Mouse (Mus musculus): Measurements from ENCODE around the gene Aff3.

Aff3 gene

DNA sequence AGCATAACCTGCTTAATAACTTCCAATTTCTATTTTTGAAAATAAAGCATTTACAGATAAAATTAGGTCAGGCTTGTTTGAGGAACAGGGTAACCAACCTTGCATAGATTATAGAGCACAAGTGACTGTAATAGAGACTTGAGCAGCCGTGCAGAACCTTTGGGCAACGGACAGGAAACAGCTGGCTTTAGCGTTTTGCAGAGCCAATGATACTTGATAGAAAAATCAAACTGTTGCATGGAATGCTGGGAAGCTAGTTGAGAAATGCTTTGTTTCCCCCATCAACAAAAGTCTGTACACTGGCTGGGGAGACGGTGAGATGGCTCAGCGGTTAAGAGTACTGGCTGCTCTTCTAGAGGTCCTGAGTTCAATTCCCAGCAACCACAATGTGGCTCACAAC is 514.7 kb downstream of the Aff3 start:
- DNase-seq (ENCODE audit: low spot score) = no peak

DNA sequence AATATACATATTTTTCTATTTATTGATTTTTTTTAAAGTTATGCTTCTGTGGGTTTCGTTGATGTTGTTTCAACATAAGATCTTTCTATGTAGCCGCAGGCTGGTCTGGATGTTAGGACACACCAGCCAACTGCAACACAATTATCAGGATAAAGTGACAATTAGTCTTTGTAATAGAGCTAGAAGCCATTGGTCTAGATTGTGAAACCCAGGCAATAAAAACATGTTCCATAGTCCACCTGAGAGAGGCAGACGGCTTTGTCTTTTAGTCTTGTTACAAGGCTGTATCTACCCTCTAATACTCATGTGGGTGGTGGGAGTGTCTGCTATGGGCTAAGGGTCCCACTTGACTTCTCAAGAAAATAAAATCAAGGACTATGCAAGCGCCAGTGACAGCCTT is 518.7 kb downstream of the Aff3 start:
- no peak for DNase-seq (ENCODE audit: low spot score)

DNA sequence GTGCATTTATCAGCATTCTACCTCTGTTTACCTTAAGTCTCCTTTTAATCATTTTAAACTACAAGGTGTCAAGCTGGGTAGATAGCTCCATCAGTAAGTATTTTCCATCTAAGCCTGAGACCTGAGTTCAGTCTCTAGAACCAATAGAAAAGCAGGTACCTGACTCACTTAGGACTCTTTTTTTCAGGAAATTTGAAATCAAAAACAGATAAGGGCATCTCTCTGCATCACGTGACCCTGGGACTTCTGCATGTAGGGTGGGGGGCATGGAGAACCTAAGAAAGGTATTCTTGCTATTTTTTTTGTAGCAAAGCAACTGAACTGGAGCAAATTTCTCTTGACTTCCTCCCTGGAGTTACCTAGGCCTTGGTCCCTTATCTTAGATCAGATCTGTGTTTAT is 523.4 kb downstream of the Aff3 start:
- no peak for DNase-seq (ENCODE audit: low spot score)

DNA sequence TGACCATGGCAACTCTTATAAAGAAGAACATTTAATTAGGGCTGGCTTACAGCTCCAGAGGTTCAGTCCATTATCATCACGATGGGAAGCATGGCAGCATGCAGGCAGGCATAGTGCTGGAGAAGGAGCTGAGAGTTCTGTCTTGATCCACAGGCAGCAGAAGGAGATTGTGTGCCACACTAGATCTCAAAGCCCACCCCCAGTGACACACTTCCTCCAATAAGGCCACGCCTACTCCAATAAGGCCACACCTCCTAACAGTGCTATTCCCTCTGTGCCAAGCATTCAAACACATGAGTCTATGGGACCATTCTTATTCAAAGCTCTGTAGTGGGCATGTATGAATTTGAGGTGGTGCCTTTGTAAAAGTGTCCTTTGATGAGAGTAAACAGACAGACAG is 523.8 kb downstream of the Aff3 start:
- DNase-seq (ENCODE audit: low spot score) = no peak

DNA sequence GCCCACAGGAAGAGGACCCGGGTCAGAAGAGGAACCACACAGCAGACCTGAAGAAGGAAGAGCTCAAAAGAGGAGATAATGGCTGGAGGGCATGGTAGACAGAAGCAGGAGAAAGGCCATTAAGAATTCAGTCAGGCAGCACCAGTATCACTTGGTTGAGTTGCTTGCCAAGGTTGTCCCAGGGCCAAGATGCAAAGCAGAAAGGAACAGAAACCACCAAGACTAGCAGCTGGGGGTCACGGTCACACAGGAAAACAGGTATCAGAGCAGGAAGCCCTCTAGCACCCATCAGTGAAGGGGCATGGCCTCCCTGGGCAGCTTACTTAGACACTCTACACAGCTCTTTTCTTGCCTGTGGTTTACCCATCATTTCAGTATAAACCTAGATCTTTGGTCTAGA is 525.4 kb downstream of the Aff3 start:
- DNase-seq (ENCODE audit: low spot score) = no peak

DNA sequence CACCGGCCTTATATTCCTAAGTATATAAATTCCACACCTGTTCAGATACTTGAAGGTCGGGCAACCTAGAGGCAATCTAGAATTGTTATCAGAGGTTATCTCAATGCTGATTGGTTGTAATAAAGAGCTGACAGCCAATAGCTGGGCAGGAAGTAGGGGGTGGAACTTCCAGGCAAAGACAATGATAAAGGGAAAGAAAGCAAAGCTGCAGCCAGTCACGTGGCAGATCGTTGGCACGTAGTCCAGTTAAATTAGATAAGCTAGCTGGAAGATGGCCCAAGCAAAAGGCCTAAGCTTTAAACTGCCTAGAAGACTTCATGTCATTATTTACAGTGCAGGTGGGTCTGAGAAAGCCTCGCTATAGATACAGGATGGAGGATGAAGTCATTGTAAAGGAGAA is 531.8 kb downstream of the Aff3 start:
- no peak for DNase-seq (ENCODE audit: low spot score)

DNA sequence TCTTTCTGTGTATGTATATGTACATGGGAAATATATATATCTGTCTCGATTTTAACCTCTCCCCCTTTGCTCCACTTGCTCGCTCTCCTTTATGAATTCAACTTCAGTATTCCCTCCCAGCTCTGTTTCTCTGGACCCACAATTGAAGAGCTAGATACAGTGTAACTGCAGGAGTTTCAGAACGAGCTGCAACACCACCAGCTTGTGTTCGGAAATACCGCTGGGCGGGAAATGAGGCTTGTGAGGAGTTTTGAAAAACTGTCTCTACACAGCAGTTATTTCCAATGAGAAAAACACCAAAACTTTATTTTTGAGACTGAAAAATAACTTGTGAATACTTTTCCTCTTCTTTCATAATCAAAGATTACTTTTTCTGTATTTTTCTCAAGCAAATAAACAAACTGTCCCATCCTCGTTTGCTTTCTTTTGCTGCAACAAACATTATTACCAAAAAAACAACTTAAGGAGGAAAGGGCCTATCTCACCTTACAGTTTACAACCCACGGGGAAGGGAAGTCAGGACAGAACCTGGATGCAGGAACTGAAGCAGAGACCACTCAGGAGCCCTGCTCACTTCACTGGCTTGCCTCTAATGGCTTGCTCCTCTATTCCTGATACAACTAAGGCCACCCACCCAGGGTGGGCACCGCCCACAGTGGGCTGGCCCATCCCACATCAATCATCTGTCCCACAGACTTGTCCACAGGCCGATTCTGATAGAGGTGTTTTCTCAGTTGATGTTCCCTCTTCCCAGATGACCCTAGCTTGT is 533.9 kb downstream of the Aff3 start:
- DNase-seq (ENCODE audit: low spot score) = peak; percentile 55

DNA sequence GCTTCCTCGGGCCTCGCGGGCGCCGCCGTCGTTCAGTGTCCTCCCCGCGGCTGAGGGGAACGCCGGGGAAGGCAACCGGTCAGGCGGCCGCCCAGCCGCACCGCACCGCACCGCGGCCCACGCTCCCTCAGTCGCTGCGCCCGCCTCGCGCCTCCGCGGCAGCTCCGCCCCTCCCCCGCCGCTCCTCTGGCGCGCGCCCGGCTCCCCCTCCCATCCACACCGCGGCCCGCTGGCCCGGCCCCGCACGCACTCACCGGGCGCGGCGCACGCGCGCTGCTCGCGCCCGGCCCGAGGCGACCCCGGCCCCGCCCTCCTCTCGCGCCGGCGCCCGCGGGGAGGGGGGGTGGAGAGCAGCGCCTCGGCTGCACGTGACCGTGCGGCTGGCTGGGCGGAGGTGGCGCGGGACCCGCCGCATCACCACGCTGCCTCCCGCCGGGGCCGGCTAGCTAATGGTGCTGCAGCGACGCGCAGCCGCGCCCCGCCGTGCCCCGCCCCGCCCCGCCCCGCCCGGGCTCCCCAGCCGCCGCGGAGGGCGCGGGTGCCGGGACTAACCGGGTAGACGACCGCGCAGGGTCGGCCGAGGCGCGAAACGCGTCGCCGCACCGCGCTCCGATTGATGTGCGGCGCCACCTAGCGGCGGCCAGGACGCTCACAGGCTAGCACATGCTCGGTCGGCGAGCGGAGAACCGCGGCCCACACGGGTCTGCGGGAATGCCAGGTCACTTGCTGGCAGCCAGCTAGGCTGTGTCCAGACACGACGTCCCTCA is 535.1 kb downstream of the Aff3 start, which contains the start of gene Rev1:
Gene Rev1 (minus strand): TSS at position 301 of the 767 bp plus-strand sequence.
- DNase-seq (ENCODE audit: low spot score) = peak; percentile 91

DNA sequence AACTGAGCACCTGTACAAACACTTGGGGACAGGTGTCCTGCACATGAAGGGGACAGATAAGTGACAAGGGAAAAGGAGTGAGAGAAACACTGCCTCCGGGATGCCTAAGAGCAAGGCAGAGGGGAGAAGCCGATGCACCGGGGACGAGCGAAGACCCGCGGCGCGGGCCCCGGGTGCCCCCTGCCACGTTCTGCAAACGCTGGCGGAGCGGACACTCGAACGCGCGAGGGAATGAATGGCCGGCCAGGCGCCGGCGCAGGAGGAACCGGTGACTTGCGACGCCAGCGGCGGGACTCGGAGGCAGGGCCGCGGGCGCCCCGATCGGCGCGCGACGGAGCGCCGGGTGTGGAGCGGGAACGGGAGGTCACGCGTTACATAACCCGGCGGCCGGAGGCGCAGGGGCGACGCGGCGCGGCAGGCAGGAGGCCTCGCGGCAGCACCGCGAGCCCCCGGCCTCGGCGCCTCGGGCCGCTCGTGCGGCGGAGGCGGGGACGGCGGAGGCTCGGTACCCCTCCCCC is 535.8 kb downstream of the Aff3 start:
- DNase-seq (ENCODE audit: low spot score) = peak; percentile 61

Data from embryo, embryonic 10.5 days (tissue).